9 mouse cellular contexts compared by ENCODE assay signal in the genomic region with DNA sequence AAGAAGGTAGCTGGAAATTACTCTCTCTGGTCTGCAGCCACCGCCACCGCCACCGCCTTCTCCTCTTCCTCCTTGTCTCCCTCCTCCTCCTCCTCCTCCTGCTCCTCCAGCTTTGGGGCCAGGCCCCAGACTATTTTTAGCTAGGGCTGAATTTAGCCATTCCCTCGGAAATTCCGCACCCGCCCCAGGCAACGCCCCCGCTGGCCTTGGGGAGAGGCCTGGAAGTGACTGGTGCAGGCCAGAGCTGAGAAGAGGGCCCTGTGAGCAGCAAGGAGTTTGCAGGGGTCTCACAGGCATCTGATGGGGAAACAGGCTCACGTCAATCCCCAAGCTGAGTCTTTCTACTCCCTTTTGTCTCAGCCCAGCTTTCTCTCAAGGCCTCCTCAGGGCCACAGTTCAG. TPM values are rescaled to one million over a fixed set of nuclear protein-coding genes. Genes with fewer than 3 reads are reported as not detected.
A peak's percentile ranks its signal among the peaks of the same experiment; 100 is the strongest.
DNase-seq lines count a peak whose midpoint lies in the region; ATAC-seq and TF ChIP-seq lines count a peak whose summit lies in the region.
"Had no signal": no experiment of that assay in that cellular context is flagged by ENCODE, and none has a peak within 500 bp of the region (broad histone marks: within the 10 kb centered on the region; RNA-seq: fewer than 3 reads in every experiment).

No protein-coding gene starts in this region.

- DNase-seq in kidney, adult 18-20 months: peak; percentile 55
- DNase-seq in kidney, adult 11 months: no peak
- peak; percentile 83 to 87 for DNase-seq in adrenal gland, postnatal 36 days
- DNase-seq in heart, postnatal 14 days: peak; percentile 72 to 78
- DNase-seq in lung, embryonic 14.5 days: peak; percentile 81
- DNase-seq in thymus, adult 2 months: no peak
- DNase-seq in layer of hippocampus, adult 18-20 months (ENCODE audit: low spot score in 2 of 2): no peak

- H3K9me3 ChIP-seq in lung, embryonic 14.5 days (ENCODE audit: low read depth, low read length): no peaks in the 10 kb centered on the region
- no peaks in the 10 kb centered on the region for H3K9me3 ChIP-seq in forebrain, embryonic 15.5 days

- H3K9ac ChIP-seq in lung, embryonic 14.5 days: peak overlapping the region; percentile 45
- H3K9ac ChIP-seq in forebrain, embryonic 15.5 days (replicated peaks): no peak overlapping the region

- no peak for TF ChIP-seq POLR2A in thymus, adult 2 months (IDR thresholded peaks at IDR 0.05; ENCODE audit: control insufficient read depth, extremely low read depth, insufficient read depth, low read length, poor library complexity)

- intact Hi-C loops in heart, postnatal 14 days (cut with DNase I): no loop called here

- H3K4me1 ChIP-seq in lung, embryonic 14.5 days (ENCODE audit: insufficient read depth): peaks cover 48% of the 10 kb centered on the region
- H3K4me1 ChIP-seq in thymus, adult 2 months (replicated peaks; ENCODE audit: control insufficient read depth, insufficient read depth, low read length): no peaks in the 10 kb centered on the region
- H3K4me1 ChIP-seq in forebrain, embryonic 15.5 days: peaks cover 29% of the 10 kb centered on the region

- no peak for ATAC-seq in lung, embryonic 14.5 days (ENCODE audit: insufficient read depth)
- no peak for ATAC-seq in forebrain, embryonic 15.5 days (replicated peaks)

- H3K27me3 ChIP-seq in lung, embryonic 14.5 days (ENCODE audit: insufficient read depth, low read length): no peaks in the 10 kb centered on the region
- H3K27me3 ChIP-seq in thymus, adult 2 months (ENCODE audit: control insufficient read depth, insufficient read depth, low read length): no peaks in the 10 kb centered on the region
- H3K27me3 ChIP-seq in forebrain, embryonic 15.5 days: no peaks in the 10 kb centered on the region
- H3K27me3 ChIP-seq: CH12.LX had no signal

- peaks cover 81% of the 10 kb centered on the region for H3K36me3 ChIP-seq in lung, embryonic 14.5 days (ENCODE audit: insufficient read depth)
- H3K36me3 ChIP-seq in thymus, adult 2 months (ENCODE audit: control insufficient read depth, insufficient read depth, low read length): no peaks in the 10 kb centered on the region
- H3K36me3 ChIP-seq in forebrain, embryonic 15.5 days: no peaks in the 10 kb centered on the region

- H3K4me3 ChIP-seq in lung, embryonic 14.5 days (ENCODE audit: low read depth, low read length): peak overlapping the region; percentile 13; the same call in 1 of the 2 replicates
- no peak overlapping the region for H3K4me3 ChIP-seq in thymus, adult 2 months (ENCODE audit: control insufficient read depth, insufficient read depth, low read length)
- H3K4me3 ChIP-seq in forebrain, embryonic 15.5 days: no peak overlapping the region

- H3K27ac ChIP-seq in lung, embryonic 14.5 days (ENCODE audit: low read depth): peak overlapping the region; percentile 86
- H3K27ac ChIP-seq in thymus, adult 2 months (ENCODE audit: control insufficient read depth, insufficient read depth, low read length): no peak overlapping the region
- no peak overlapping the region for H3K27ac ChIP-seq in forebrain, embryonic 15.5 days (replicated peaks)

- WGBS in lung, embryonic 14.5 days: 9% methylated on average over 9 of the region's 9 CpGs
- WGBS in thymus, adult 2 months: 88% methylated on average over 9 of the region's 9 CpGs
- WGBS in forebrain, embryonic 15.5 days: 73% methylated on average over 9 of the region's 9 CpGs

- H3K4me2 ChIP-seq in lung, embryonic 14.5 days: peak overlapping the region; percentile 45
- no peak overlapping the region for H3K4me2 ChIP-seq in forebrain, embryonic 15.5 days (replicated peaks)

- no peak for TF ChIP-seq CTCF in lung, embryonic 14.5 days (IDR thresholded peaks at IDR 0.05; ENCODE audit: low read depth)
- no peak for TF ChIP-seq CTCF in thymus, adult 2 months (IDR thresholded peaks at IDR 0.05; ENCODE audit: borderline replicate concordance, control insufficient read depth, extremely low read depth, insufficient read depth, low read length, poor library complexity)

RNA-seq across cellular contexts. Expression of a gene that starts 13.7 kb away (rescaled TPM):
- 10 to 100 TPM; 63.3 to 69.0 TPM for total RNA-seq in adrenal gland, postnatal 36 days (2021)
- total RNA-seq in heart, postnatal 14 days (2021): 10 to 100 TPM; 30.3 to 31.6 TPM
- polyA plus RNA-seq in lung, embryonic 14.5 days (2014; fragmentation: Nextera tagmentation; extraction: Ambion mirVana): 18.5 and 22.5 TPM in 2 replicates
- 8.1 and 11.1 TPM in 2 replicates for polyA plus RNA-seq in thymus, adult 2 months (2012; rRNA removed)
- total RNA-seq in layer of hippocampus, adult 18-20 months (2021): 100 to 1,000 TPM; 171 to 178 TPM
- 7.3 and 7.6 TPM in 2 replicates for polyA plus RNA-seq in forebrain, embryonic 15.5 days (2015; fragmentation: Nextera tagmentation; extraction: Ambion mirVana)

RNA-seq across cellular contexts. Expression of a gene that starts 54.9 kb away (rescaled TPM):
- total RNA-seq in adrenal gland, postnatal 36 days (2021): 1 to 10 TPM; 1.6 to 4.2 TPM
- 1 to 10 TPM; 2.4 to 3.3 TPM for total RNA-seq in heart, postnatal 14 days (2021)
- polyA plus RNA-seq in lung, embryonic 14.5 days (2014; fragmentation: Nextera tagmentation; extraction: Ambion mirVana): 3.8 and 4.1 TPM in 2 replicates
- polyA plus RNA-seq in thymus, adult 2 months (2012; rRNA removed): 77.5 and 82.0 TPM in 2 replicates
- total RNA-seq in layer of hippocampus, adult 18-20 months (2021): 10 to 100 TPM; 11.5 to 13.7 TPM
- 3.8 and 4.3 TPM in 2 replicates for polyA plus RNA-seq in forebrain, embryonic 15.5 days (2015; fragmentation: Nextera tagmentation; extraction: Ambion mirVana)

RNA-seq across cellular contexts. Expression of a gene that starts 56.3 kb away (rescaled TPM):
- 1 to 10 TPM; 3.8 to 6.7 TPM for total RNA-seq in adrenal gland, postnatal 36 days (2021)
- total RNA-seq in heart, postnatal 14 days (2021): 1 to 10 TPM; 4.1 to 4.5 TPM
- 9.4 and 10.9 TPM in 2 replicates for polyA plus RNA-seq in lung, embryonic 14.5 days (2014; fragmentation: Nextera tagmentation; extraction: Ambion mirVana)
- polyA plus RNA-seq in thymus, adult 2 months (2012; rRNA removed): 27.1 and 36.0 TPM in 2 replicates
- 1 to 10 TPM; 2.9 to 3.9 TPM for total RNA-seq in layer of hippocampus, adult 18-20 months (2021)
- polyA plus RNA-seq in forebrain, embryonic 15.5 days (2015; fragmentation: Nextera tagmentation; extraction: Ambion mirVana): 2.2 and 2.7 TPM in 2 replicates

Comparison
In these comparisons a context has a peak if more than half of its experiments do, and no peak if none do; other contexts are left out.
1. DNase-seq: peak in kidney, adult 18-20 months (single experiment), adrenal gland, postnatal 36 days (2 of 2), heart, postnatal 14 days (2 of 2) and lung, embryonic 14.5 days (single experiment); none in kidney, adult 11 months (single experiment), thymus, adult 2 months (single experiment) and layer of hippocampus, adult 18-20 months (0 of 2).